Mouse (Mus musculus) limb, embryonic 15.5 days (tissue): ENCODE data around the gene Dhx32. TPM values are rescaled to one million over a fixed set of nuclear protein-coding genes. Genes with fewer than 3 reads are reported as not detected.
A peak's percentile ranks its signal among the peaks of the same experiment; 100 is the strongest.

Source experiments
- ATAC-seq: fragments of 200-750 bp; cut with Nextera tagmentation; 2 replicates; pipeline ENCODE4 v1.8.0; 2017; ENCODE audit warnings: low read depth, moderate TSS enrichment; ENCODE audit not compliant: insufficient number of reproducible peaks, low FRiP score, low TSS enrichment
- H3K27ac ChIP-seq: fragments of 300-500 bp; sonication (generic); 2 replicates; pipeline ENCODE4 v1.5.1; 2015; ENCODE audit warnings: moderate library complexity, mild to moderate bottlenecking, inconsistent platforms
- H3K27me3 ChIP-seq: fragments of 300-500 bp; sonication (generic); 2 replicates; pipeline ENCODE4 v1.6.1; 2015; ENCODE audit warnings: inconsistent platforms
- H3K36me3 ChIP-seq: fragments of 300-500 bp; sonication (generic); 2 replicates; pipeline ENCODE4 v1.6.1; 2015; ENCODE audit warnings: inconsistent platforms
- H3K4me1 ChIP-seq: fragments of 300-500 bp; sonication (generic); 2 replicates; pipeline ENCODE4 v1.6.1; 2015; ENCODE audit warnings: inconsistent platforms
- H3K4me2 ChIP-seq: fragments of 300-500 bp; sonication (generic); 2 replicates; pipeline ENCODE4 v1.6.1; 2015; ENCODE audit warnings: mild to moderate bottlenecking, inconsistent platforms
- H3K4me3 ChIP-seq: fragments of 300-500 bp; sonication (generic); 2 replicates; pipeline ENCODE4 v1.5.1; 2015; ENCODE audit warnings: mild to moderate bottlenecking, inconsistent platforms
- H3K9ac ChIP-seq: fragments of 300-500 bp; sonication (generic); 2 replicates; pipeline ENCODE4 v1.6.1; 2015; ENCODE audit warnings: inconsistent platforms
- H3K9me3 ChIP-seq: fragments of 300-500 bp; sonication (generic); 2 replicates; pipeline ENCODE4 v1.6.1; 2016; ENCODE audit warnings: inconsistent platforms
- WGBS: fragments of 180-500 bp; shearing (Covaris S2); methylation state at CpG from one replicate; pipeline ENCODE4 v1.1.7; 2015; 5-methylcytosine and 5-hydroxymethylcytosine counted together
- polyA plus RNA-seq: library from polyadenylated mRNA; unstranded; fragments of >200 nt; fragmentation: Nextera tagmentation; extraction: Ambion mirVana; gene quantifications from 2 replicates; pipeline ENCODE4 v1.2.1, GENCODE M21; 2015

Dhx32 gene
- polyA plus RNA-seq, 1 experiment from 2014 or later, result 24.8 TPM

DNA sequence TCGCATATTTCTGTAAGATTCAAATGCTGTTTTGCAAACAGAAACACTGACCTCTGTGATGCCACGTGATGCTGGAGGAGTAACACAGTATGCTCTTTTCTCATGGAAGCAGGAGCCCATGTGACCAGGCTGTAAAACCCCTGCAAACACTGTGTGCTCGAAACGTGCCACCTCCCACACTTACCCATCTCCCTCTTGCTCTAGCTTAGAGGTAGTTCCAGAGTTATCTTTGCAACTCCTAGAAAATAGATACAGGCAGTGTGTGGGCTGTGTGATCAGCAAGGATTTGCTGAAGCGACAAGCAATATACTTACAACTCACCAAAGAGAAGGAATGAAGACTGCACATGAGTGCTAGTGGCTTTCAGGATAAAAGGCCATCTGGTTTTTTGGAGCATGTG, 14.0 kb downstream of the Dhx32 start:
- no peak overlapping the region for H3K27ac ChIP-seq
- H3K27me3 ChIP-seq, result no peaks in the 10 kb centered on the region
- H3K4me3 ChIP-seq, result no peak overlapping the region
- H3K9ac ChIP-seq, result no peak overlapping the region
- H3K36me3 ChIP-seq, result no peaks in the 10 kb centered on the region
- H3K9me3 ChIP-seq, result no peaks in the 10 kb centered on the region
- ATAC-seq, result no peak
- no peak overlapping the region for H3K4me2 ChIP-seq
- H3K4me1 ChIP-seq, result no peaks in the 10 kb centered on the region
- 58% methylated on average over 5 of the region's 5 CpGs for WGBS

DNA sequence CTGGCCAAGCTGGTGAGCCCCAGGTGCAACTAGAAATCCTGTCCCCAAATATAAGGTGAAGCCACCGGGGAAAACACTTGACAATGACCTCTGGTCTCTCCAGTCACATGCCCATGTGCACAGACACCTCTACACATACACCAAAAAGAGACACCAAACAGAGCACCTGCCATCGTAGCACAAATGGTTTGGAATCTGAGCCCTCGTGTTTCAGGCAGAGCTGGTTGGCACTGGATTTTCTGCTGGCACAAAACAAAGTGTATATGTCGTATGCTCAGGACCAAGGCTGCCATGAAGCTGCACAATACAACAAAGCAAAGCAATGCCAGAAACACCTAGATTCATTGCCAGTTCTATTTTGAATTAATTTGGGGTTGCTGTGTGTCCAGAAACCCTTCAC, 14.5 kb downstream of the Dhx32 start:
- 79% methylated on average over 4 of the region's 4 CpGs for WGBS
- Histone ChIP-seq H3K9me3 (no peaks in the 10 kb centered on the region), H3K36me3 (no peaks in the 10 kb centered on the region), H3K27me3 (no peaks in the 10 kb centered on the region), H3K27ac (no peak overlapping the region), H3K4me2 (no peak overlapping the region), H3K4me1 (no peaks in the 10 kb centered on the region), H3K4me3 (no peak overlapping the region), H3K9ac (no peak overlapping the region)
- ATAC-seq, result no peak

- no peak overlapping the region for H3K4me3 ChIP-seq
- ATAC-seq, result no peak
- no peaks in the 10 kb centered on the region for H3K4me1 ChIP-seq
- no peaks in the 10 kb centered on the region for H3K9me3 ChIP-seq
- no peak overlapping the region for H3K27ac ChIP-seq
- no peaks in the 10 kb centered on the region for H3K36me3 ChIP-seq
- WGBS, result 71% methylated on average over 13 of the region's 13 CpGs
- H3K27me3 ChIP-seq, result no peaks in the 10 kb centered on the region
- H3K4me2 ChIP-seq, result no peak overlapping the region
- no peak overlapping the region for H3K9ac ChIP-seq
These were observed 16.7 kb downstream of the Dhx32 start for GRCm38 (mm10) chr7:133765849-133766243.

- H3K4me2 ChIP-seq, result no peak overlapping the region
- ATAC-seq, result no peak
- no peaks in the 10 kb centered on the region for H3K27me3 ChIP-seq
- 73% methylated on average over 10 of the region's 10 CpGs for WGBS
- H3K4me1 ChIP-seq, result no peaks in the 10 kb centered on the region
- H3K9me3 ChIP-seq, result no peaks in the 10 kb centered on the region
- no peaks in the 10 kb centered on the region for H3K36me3 ChIP-seq
- H3K4me3 ChIP-seq, result no peak overlapping the region
- H3K9ac ChIP-seq, result no peak overlapping the region
- H3K27ac ChIP-seq, result no peak overlapping the region
These were observed 17.2 kb downstream of the Dhx32 start for GRCm38 (mm10) chr7:133765240-133765848.

- no peaks in the 10 kb centered on the region for H3K27me3 ChIP-seq
- H3K4me1 ChIP-seq, result peaks cover 3% of the 10 kb centered on the region; the same call in 1 of the 2 replicates
- H3K4me2 ChIP-seq, result no peak overlapping the region
- no peak for ATAC-seq
- H3K27ac ChIP-seq, result no peak overlapping the region
- H3K36me3 ChIP-seq, result no peaks in the 10 kb centered on the region
- H3K9me3 ChIP-seq, result no peaks in the 10 kb centered on the region
- H3K4me3 ChIP-seq, result no peak overlapping the region
- H3K9ac ChIP-seq, result no peak overlapping the region
- WGBS, result 73% methylated on average over 2 of the region's 2 CpGs
These were observed 18.1 kb downstream of the Dhx32 start for GRCm38 (mm10) chr7:133764425-133764824.

GRCm38 (mm10) chr7:133762696-133763095, 19.8 kb downstream of the Dhx32 start:
- 75% methylated on average over 6 of the region's 6 CpGs for WGBS
- H3K36me3 ChIP-seq, result no peaks in the 10 kb centered on the region
- H3K27me3 ChIP-seq, result no peaks in the 10 kb centered on the region
- no peak overlapping the region for H3K4me3 ChIP-seq
- ATAC-seq, result no peak
- no peak overlapping the region for H3K4me2 ChIP-seq
- H3K4me1 ChIP-seq, result peaks cover 3% of the 10 kb centered on the region; the same call in 1 of the 2 replicates
- H3K9ac ChIP-seq, result no peak overlapping the region
- H3K27ac ChIP-seq, result no peak overlapping the region
- H3K9me3 ChIP-seq, result no peaks in the 10 kb centered on the region

- Histone ChIP-seq H3K36me3 (no peaks in the 10 kb centered on the region), H3K9ac (no peak overlapping the region), H3K4me1 (peaks cover 3% of the 10 kb centered on the region; the same call in 1 of the 2 replicates), H3K4me3 (no peak overlapping the region), H3K9me3 (no peaks in the 10 kb centered on the region), H3K4me2 (peak overlapping the region; percentile 24; the same call in 1 of the 2 replicates), H3K27me3 (no peaks in the 10 kb centered on the region), H3K27ac (no peak overlapping the region)
- WGBS, result 19% methylated on average over 27 of the region's 27 CpGs
- no peak for ATAC-seq
These were observed 22.7 kb downstream of the Dhx32 start for GRCm38 (mm10) chr7:133759611-133760353.

DNA sequence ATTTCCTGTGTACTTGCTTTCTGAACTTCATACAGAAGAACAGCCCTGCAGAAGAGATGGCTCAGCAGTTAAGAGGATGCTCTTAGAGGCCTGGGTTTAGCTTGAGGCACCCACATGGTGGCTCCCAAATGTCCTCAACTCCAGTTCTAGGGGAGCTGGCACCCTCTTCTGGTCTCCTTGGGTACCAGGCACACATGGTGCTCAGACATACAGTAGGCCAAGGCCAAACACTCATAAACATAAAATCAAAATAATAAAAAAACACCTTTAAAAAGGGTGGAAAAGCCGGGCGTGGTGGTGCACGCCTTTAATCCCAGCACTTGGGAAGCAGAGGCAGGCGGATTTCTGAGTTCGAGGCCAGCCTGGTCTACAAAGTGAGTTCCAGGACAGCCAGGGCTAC, 23.8 kb downstream of the Dhx32 start:
- Histone ChIP-seq H3K9me3 (no peaks in the 10 kb centered on the region), H3K36me3 (no peaks in the 10 kb centered on the region), H3K9ac (no peak overlapping the region), H3K4me2 (no peak overlapping the region), H3K27me3 (no peaks in the 10 kb centered on the region), H3K4me3 (no peak overlapping the region), H3K4me1 (peaks cover 3% of the 10 kb centered on the region; the same call in 1 of the 2 replicates), H3K27ac (no peak overlapping the region)
- 97% methylated on average over 5 of the region's 5 CpGs for WGBS
- ATAC-seq, result no peak

DNA sequence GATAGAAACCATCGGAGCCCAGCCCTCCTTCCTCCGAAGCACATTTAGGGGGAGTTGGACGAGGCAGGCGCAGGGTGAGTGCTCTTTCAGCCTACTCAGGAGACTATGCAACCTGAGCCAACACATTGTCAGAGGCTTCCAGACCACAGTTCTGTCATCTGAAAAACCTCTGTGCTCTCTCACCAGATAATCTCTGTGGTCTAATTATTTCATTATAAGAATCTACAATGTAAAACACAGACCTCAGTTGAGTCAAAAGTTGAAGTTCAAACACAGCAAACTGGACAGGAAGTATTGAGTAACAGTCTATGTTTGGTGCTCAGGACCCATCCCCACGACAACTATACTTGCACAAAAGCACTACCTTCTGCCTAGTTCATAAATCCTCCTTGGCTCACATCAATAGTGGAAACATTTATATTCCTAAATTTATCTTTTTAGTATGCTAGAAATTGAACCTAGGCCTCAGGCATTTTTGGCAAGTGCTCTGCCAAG, 24.5 kb downstream of the Dhx32 start:
- H3K9me3 ChIP-seq, result no peaks in the 10 kb centered on the region
- H3K4me1 ChIP-seq, result peaks cover 3% of the 10 kb centered on the region; the same call in 1 of the 2 replicates
- no peak overlapping the region for H3K4me3 ChIP-seq
- WGBS, result 59% methylated on average over 5 of the region's 5 CpGs
- no peaks in the 10 kb centered on the region for H3K27me3 ChIP-seq
- no peak overlapping the region for H3K4me2 ChIP-seq
- H3K36me3 ChIP-seq, result no peaks in the 10 kb centered on the region
- ATAC-seq, result no peak
- no peak overlapping the region for H3K9ac ChIP-seq
- H3K27ac ChIP-seq, result no peak overlapping the region

DNA sequence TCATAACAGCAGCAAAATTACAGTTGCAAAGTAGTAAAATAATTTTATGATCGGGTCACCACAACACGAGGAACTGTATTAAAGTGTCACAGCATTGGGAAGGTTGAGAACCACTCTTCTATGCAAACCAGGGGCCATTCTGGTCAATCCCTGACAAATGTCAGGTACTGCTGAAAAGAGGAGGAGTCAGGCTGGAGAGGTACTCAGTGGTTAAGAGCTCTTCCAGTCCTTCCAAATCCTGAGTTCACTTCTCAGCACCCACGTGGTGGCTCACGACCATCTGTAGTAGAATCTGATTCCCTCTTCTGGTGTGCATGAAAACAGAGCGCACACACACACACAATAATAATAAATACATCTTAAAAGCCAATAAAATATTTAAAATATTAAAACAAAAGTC, 31.4 kb downstream of the Dhx32 start:
- WGBS, result 76% methylated on average over 5 of the region's 5 CpGs
- H3K27ac ChIP-seq, result no peak overlapping the region
- no peak for ATAC-seq

GRCm38 (mm10) chr7:133750666-133751065, 31.9 kb downstream of the Dhx32 start:
- no peak for ATAC-seq
- Histone ChIP-seq H3K27ac (0 out of 2 replicates have a peak overlapping the region, but pooled peaks have one; percentile 38), H3K27me3 (no peaks in the 10 kb centered on the region), H3K9ac (no peak overlapping the region), H3K4me1 (no peaks in the 10 kb centered on the region), H3K4me2 (no peak overlapping the region), H3K9me3 (no peaks in the 10 kb centered on the region), H3K36me3 (peaks cover 7% of the 10 kb centered on the region), H3K4me3 (no peak overlapping the region)
- 54% methylated on average over 5 of the region's 5 CpGs for WGBS

More for the DNA sequence above, 31.4 kb downstream of the Dhx32 start:
- H3K9me3 ChIP-seq, result no peaks in the 10 kb centered on the region
- H3K27me3 ChIP-seq, result no peaks in the 10 kb centered on the region
- no peak overlapping the region for H3K9ac ChIP-seq
- H3K4me3 ChIP-seq, result no peak overlapping the region
- H3K4me2 ChIP-seq, result no peak overlapping the region
- H3K4me1 ChIP-seq, result no peaks in the 10 kb centered on the region
- peaks cover 7% of the 10 kb centered on the region for H3K36me3 ChIP-seq

DNA sequence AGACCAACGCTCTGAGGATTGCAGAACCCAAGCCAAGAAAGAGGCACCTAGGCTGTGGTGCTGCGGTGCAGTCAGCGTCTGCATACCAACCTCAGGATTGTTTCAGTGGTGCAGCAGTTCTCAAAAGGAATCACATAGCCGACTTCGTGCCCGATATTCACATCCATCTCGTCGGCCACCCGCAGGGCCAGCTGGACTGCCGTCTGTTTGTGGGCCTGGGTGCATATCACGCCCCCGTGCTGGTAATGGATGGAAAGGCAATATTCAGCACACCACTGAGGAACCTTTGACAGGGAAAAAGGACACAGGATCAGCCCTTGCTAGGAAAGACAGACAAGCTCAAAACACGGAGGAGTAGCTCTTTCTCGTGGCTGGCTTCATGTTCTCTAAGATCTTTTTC, 33.8 kb downstream of the Dhx32 start:
- Histone ChIP-seq H3K4me3 (no peak overlapping the region), H3K27me3 (no peaks in the 10 kb centered on the region), H3K4me2 (no peak overlapping the region), H3K9me3 (no peaks in the 10 kb centered on the region), H3K9ac (no peak overlapping the region), H3K27ac (no peak overlapping the region), H3K4me1 (peaks cover 3% of the 10 kb centered on the region; the same call in 1 of the 2 replicates), H3K36me3 (peaks cover 7% of the 10 kb centered on the region)
- no peak for ATAC-seq
- WGBS, result 82% methylated on average over 14 of the region's 14 CpGs
